Mouse (Mus musculus) intestine, embryonic 16.5 days (tissue): ENCODE data around the gene Hoxa6. TPM values are rescaled to one million over a fixed set of nuclear protein-coding genes. Genes with fewer than 3 reads are reported as not detected.

ENCODE experiments used
- ATAC-seq: fragments of 200-750 bp; cut with Nextera tagmentation; 2 replicates; pipeline ENCODE4 v1.8.0; 2017; ENCODE audit warnings: moderate TSS enrichment, moderate library complexity
- H3K27ac ChIP-seq: fragments of 300-500 bp; sonication (generic); 2 replicates; pipeline ENCODE4 v1.5.1; 2014; ENCODE audit warnings: mild to moderate bottlenecking, low read length
- H3K27me3 ChIP-seq: fragments of 300-500 bp; sonication (generic); replicated peaks from 2 replicates; pipeline ENCODE4 v1.6.1; 2014; ENCODE audit warnings: low read length, control low read depth, mixed read lengths; ENCODE audit not compliant: control insufficient read depth, insufficient read depth
- H3K36me3 ChIP-seq: fragments of 300-500 bp; sonication (generic); 2 replicates; pipeline ENCODE4 v1.6.1; 2014; ENCODE audit warnings: low read length, control low read depth; ENCODE audit not compliant: control insufficient read depth, insufficient read depth
- H3K4me1 ChIP-seq: fragments of 300-500 bp; sonication (generic); 2 replicates; pipeline ENCODE4 v1.6.1; 2014; ENCODE audit warnings: low read length, control low read depth, mixed read lengths; ENCODE audit not compliant: control insufficient read depth, insufficient read depth
- H3K4me2 ChIP-seq: fragments of 300-500 bp; sonication (generic); 2 replicates; pipeline ENCODE4 v1.6.1; 2014; ENCODE audit warnings: low read depth, low read length, control low read depth
- H3K4me3 ChIP-seq: fragments of 300-500 bp; sonication (generic); 2 replicates; pipeline ENCODE4 v1.5.1; 2014; ENCODE audit warnings: mild to moderate bottlenecking, low read length
- H3K9ac ChIP-seq: fragments of 300-500 bp; sonication (generic); 2 replicates; pipeline ENCODE4 v1.6.1; 2014; ENCODE audit warnings: low read depth, low read length
- H3K9me3 ChIP-seq: fragments of 300-500 bp; sonication (generic); 2 replicates; pipeline ENCODE4 v1.6.1; 2016; ENCODE audit warnings: low read length, control low read depth; ENCODE audit not compliant: control insufficient read depth
- WGBS: fragments of 180-500 bp; shearing (Covaris S2); extraction: QIAGEN DNeasy Blood & Tissue Kit; methylation state at CpG from one replicate; pipeline ENCODE4 v1.1.7; 2014; 5-methylcytosine and 5-hydroxymethylcytosine counted together
- polyA plus RNA-seq: library from polyadenylated mRNA; unstranded; fragments of >200 nt; fragmentation: Nextera tagmentation; extraction: Ambion mirVana; gene quantifications from 2 replicates; pipeline ENCODE4 v1.2.1, GENCODE M21; 2015

Hoxa6 gene
- polyA plus RNA-seq, 1 experiment from 2014 or later = 1.2 TPM

DNA sequence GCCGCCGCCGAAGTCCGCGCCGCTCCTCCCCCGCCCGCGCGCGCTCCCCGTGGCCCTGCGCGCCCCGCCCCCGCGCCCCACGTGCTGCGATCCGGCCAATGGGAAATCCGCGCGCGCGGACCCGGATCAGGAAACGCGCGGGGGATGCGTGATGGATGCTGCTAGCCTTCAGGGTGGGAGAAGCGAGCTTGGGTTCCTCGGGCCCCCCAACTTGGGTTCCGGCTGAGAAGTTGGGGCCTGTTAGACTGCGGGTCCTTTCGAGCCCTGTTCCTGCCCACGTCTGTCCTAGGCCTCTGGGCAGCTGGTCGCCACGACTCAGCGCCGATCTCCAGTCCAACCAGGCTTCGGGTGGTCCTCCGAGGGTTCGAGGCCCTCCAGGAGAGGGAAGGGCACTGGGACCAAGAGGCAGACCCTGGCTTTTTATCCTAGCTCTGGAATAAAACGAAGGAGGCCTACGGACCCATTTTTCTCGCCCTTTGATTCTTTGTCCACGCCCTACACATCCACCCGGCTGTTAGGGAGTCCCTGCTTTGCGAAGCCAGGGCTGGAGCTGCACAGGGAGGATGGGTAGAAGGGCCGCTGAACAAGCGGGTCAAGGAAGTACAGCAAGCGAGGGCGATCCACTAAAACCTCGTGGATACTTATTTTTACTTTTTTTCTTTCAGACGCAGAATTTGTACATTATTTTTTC lies 16.5 kb downstream of the Hoxa6 start:
- Histone ChIP-seq H3K36me3 (no peaks in the 10 kb centered on the region), H3K9me3 (no peaks in the 10 kb centered on the region), H3K4me1 (peaks cover 32% of the 10 kb centered on the region), H3K27ac (peak overlapping the region; percentile 89), H3K27me3 (no peaks in the 10 kb centered on the region; the same call in 1 of the 2 replicates), H3K4me3 (peak overlapping the region; percentile 70), H3K9ac (peak overlapping the region; percentile 73), H3K4me2 (peak overlapping the region; percentile 95)
- ATAC-seq = peak; percentile 71
- WGBS = 1% methylated on average over 43 of the region's 55 CpGs

DNA sequence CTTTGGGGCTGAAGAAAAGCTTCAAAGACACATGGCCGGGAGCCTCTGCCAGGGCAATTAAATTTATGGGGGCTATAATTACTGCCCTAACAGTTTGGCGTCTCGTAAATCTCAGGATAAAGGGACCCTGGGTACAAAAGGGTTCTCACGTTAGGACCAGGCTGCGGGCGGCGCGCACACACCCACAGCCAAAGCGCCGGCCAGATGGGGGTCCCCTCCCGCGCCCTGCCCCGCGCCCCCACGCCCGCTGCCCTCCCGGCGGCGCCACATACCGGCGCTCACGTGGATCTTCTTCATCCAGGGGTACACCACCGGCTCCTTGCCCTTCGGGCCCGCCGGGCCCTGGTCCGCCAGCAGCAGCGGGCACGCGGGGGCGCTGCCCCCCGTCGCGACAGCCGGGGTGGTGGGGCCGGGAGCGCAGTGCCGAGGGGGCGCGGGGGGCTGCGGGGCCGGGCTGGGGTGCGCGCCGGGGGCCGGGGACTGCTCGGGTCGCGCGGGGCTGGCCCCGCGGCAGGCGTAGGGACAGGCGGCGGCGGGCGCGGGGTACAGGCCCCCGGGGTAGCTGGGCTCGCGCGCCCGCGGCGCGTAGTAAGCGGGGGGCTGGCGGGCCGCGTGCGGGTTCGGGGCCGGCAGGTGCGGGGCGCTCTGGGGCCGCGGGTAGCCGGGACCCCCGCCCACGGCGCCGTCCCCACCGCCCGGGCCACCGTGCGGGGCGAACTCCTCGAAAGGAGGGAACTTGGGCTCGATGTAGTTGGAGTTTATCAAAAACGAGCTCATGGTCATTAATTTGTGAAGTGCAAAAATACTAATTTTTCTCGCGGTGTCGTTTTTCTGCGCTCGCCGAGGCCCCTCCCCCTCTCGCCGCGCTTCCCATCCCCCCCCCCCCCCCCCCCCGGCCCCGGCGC lies 17.4 kb downstream of the Hoxa6 start, which contains the start of gene Hoxa4:
TSS of gene Hoxa4 (minus strand) at position 848 of the 905 bp plus-strand sequence.
- Histone ChIP-seq H3K36me3 (no peaks in the 10 kb centered on the region), H3K27me3 (no peaks in the 10 kb centered on the region; the same call in 1 of the 2 replicates), H3K4me2 (peak within 1 kb of the TSS; percentile 95), H3K4me1 (peaks cover 36% of the 10 kb centered on the region), H3K9me3 (no peaks in the 10 kb centered on the region), H3K9ac (peak within 1 kb of the TSS; percentile 89), H3K4me3 (peak within 1 kb of the TSS; percentile 70), H3K27ac (peak within 1 kb of the TSS; percentile 93)
- peak; percentile 49 for ATAC-seq
- WGBS = under 1% methylated on average over 76 of the region's 102 CpGs

DNA sequence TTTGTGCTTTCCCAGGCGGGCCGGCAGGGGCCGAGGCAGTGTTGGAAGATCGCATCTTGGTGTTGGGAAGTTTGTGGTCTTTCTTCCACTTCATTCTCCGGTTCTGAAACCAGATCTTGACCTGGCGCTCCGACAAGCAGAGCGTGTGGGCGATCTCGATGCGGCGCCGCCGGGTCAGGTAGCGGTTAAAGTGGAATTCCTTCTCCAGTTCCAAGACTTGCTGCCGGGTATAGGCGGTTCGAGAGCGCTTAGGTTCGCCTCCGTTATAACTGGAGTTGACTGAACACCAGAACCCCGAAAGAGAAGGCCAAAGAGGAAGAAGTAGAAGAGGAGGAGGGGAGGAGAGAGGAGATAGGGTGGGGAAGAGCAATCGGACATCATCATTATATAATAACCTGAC lies 18.1 kb downstream of the Hoxa6 start:
- H3K9ac ChIP-seq = peak overlapping the region; percentile 89
- peak overlapping the region; percentile 93 for H3K27ac ChIP-seq
- 9% methylated on average over 23 of the region's 23 CpGs for WGBS
- no peaks in the 10 kb centered on the region for H3K9me3 ChIP-seq
- peak overlapping the region; percentile 70 for H3K4me3 ChIP-seq
- H3K36me3 ChIP-seq = no peaks in the 10 kb centered on the region
- H3K4me1 ChIP-seq = peaks cover 40% of the 10 kb centered on the region
- peak overlapping the region; percentile 95 for H3K4me2 ChIP-seq
- ATAC-seq = 0 out of 2 replicates have a peak, but pooled peaks have one; percentile 2
- no peaks in the 10 kb centered on the region for H3K27me3 ChIP-seq

DNA sequence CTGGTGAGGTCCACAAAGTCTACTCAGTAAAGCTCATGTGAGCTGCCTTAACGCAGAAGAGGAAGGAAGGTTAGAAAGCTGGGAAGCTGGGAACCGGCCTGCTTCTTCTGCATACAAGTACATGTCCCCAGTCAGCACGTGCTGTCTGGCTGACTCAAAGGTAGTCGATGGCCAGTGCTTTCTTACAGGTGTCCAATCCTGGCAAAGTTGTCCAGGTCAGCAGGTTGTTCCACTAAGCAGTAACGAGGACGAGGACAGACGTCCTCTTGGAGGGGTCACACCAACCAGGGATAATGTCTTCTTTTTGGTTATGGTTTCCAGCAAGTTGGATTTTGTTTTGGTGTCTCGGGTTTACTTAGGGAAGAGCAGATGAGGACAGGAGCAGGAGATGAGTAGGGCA lies 18.6 kb downstream of the Hoxa6 start:
- WGBS = 33% methylated on average over 8 of the region's 8 CpGs
- peak overlapping the region; percentile 70 for H3K4me3 ChIP-seq

DNA sequence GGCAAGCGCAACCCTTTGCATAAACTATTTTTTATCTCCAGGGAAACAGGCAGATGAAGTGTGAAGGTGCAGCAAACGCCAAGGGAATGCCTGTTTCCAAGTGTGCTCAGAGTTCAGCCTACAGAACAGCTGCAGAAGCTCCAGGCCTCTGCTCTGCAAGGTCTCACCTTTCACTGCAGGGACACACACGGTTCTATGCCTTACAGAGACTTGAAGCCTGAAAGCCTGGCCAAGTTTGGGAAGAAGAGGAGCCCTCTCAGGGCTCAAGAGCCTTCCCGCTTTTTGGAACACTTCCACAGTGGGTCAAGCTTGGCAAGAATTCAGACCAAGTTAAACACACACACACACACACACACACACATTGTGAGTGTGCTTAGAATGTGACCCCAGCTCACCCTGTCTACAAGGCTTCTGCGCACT lies 19.3 kb downstream of the Hoxa6 start:
- H3K27me3 ChIP-seq = no peaks in the 10 kb centered on the region
- peak overlapping the region; percentile 25; the same call in 1 of the 2 replicates for H3K9ac ChIP-seq
- no peaks in the 10 kb centered on the region for H3K36me3 ChIP-seq
- no peaks in the 10 kb centered on the region for H3K9me3 ChIP-seq
- no peak for ATAC-seq
- H3K4me1 ChIP-seq = peaks cover 41% of the 10 kb centered on the region
- H3K27ac ChIP-seq = peak overlapping the region; percentile 93
- H3K4me2 ChIP-seq = peak overlapping the region; percentile 16; the same call in 1 of the 2 replicates
- WGBS = 36% methylated on average over 5 of the region's 5 CpGs
- H3K4me3 ChIP-seq = peak overlapping the region; percentile 0; the same call in 1 of the 2 replicates

More for the DNA sequence above, 18.6 kb downstream of the Hoxa6 start:
- no peaks in the 10 kb centered on the region for H3K36me3 ChIP-seq
- H3K9ac ChIP-seq = peak overlapping the region; percentile 89
- ATAC-seq = no peak
- H3K4me2 ChIP-seq = peak overlapping the region; percentile 95
- H3K27me3 ChIP-seq = no peaks in the 10 kb centered on the region
- H3K4me1 ChIP-seq = peaks cover 41% of the 10 kb centered on the region
- no peaks in the 10 kb centered on the region for H3K9me3 ChIP-seq
- peak overlapping the region; percentile 93 for H3K27ac ChIP-seq

DNA sequence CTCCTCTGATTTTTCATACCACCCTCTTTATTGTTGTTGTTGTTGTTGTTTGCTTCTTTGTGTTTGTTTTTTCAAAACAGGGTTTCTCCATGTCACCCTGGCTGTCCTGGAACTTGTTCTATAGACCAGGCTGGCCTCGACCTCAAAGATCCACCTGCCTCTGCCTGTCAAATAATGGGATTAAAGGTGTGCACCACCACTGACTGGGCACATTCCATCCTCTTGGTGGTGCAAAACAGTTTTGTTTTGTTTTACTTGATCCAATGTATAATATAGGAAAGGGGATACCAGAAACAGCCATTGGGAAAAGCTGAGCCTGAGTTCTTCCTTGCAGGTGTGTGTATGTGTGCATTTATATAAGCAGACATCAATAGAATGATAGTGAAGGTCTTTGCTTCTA lies 22.0 kb downstream of the Hoxa6 start:
- H3K4me2 ChIP-seq = no peak overlapping the region
- 55% methylated on average over 1 of the region's 1 CpGs for WGBS
- H3K36me3 ChIP-seq = no peaks in the 10 kb centered on the region
- no peak overlapping the region for H3K4me3 ChIP-seq
- no peak for ATAC-seq
- no peak overlapping the region for H3K27ac ChIP-seq
- H3K4me1 ChIP-seq = peaks cover 51% of the 10 kb centered on the region
- H3K27me3 ChIP-seq = peaks cover 2% of the 10 kb centered on the region; the same call in 1 of the 2 replicates
- no peak overlapping the region for H3K9ac ChIP-seq
- H3K9me3 ChIP-seq = no peaks in the 10 kb centered on the region

DNA sequence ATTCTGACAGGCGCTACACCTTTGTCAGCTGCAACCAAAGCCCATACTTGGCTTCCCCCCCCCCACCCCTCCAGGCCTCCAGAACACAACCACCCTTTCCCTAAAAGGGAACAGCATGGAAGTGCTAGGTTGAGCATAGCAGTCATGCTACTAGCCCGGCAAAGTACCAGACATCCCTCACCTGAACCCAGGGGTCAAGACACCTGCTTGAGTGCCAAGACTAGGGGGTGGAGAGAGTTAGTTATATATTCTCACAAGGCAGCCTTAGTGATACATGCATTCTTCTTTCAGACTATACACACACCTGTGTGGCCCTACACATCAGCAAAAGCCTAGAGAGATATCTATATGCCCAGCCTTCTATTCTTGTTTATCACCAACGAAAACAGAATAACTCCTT lies 22.7 kb downstream of the Hoxa6 start:
- Histone ChIP-seq H3K9me3 (no peaks in the 10 kb centered on the region), H3K4me3 (no peak overlapping the region), H3K27ac (no peak overlapping the region; the same call in 1 of the 2 replicates), H3K4me1 (peaks cover 57% of the 10 kb centered on the region), H3K27me3 (peaks cover 6% of the 10 kb centered on the region), H3K9ac (peak overlapping the region; percentile 41; the same call in 1 of the 2 replicates), H3K4me2 (peak overlapping the region; percentile 44; the same call in 1 of the 2 replicates), H3K36me3 (no peaks in the 10 kb centered on the region)
- ATAC-seq = no peak
- 40% methylated on average over 3 of the region's 3 CpGs for WGBS

DNA sequence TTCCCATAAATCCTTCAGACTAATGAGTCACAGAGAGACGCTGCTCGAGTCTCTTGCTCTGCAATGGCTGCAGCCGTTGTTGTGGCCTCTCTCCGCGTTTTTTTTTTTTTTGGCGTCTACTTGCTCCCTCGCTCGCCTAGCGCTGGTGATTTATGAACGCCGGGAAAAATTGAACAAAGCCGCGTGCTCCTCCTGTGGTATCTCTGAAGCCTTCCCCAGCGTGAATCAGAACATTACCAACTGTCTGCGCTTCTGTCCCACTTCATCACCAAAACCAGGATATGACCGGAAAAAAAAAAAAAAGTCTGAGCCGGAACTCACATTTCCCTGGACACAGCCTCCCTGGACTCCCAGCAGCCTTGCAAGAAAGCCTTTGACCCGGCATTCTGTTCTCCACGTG lies 23.3 kb downstream of the Hoxa6 start:
- peak overlapping the region; percentile 41 for H3K9ac ChIP-seq
- H3K9me3 ChIP-seq = no peaks in the 10 kb centered on the region

DNA sequence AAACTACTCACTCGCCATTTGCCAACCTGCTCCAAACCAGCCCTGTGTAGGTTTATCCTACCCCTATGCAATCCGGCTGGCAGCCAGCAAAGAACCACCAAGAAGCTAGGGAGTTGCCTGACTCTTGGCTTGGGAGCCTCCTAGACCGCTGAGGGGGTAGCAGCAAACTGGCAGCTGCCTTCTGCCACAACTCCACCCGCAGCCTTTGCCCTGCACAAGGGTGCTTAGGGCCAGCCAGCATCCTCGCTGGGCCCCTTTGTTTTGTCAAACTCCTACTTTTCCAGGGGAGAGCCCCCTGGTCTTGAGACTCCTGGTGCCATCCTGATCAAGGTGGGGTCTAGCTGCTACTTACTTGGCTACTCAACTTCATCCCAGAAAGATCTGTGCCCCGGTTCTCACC lies 23.9 kb downstream of the Hoxa6 start:
- Histone ChIP-seq H3K27me3 (peaks cover 6% of the 10 kb centered on the region), H3K9ac (no peak overlapping the region), H3K27ac (peak overlapping the region; percentile 86), H3K4me3 (no peak overlapping the region), H3K9me3 (no peaks in the 10 kb centered on the region), H3K4me2 (peak overlapping the region; percentile 44), H3K4me1 (peaks cover 54% of the 10 kb centered on the region), H3K36me3 (no peaks in the 10 kb centered on the region)
- no peak for ATAC-seq
- 39% methylated on average over 6 of the region's 6 CpGs for WGBS

More for the DNA sequence above, 23.3 kb downstream of the Hoxa6 start:
- peak overlapping the region; percentile 44 for H3K4me2 ChIP-seq
- H3K4me1 ChIP-seq = peaks cover 59% of the 10 kb centered on the region
- H3K4me3 ChIP-seq = peak overlapping the region; percentile 20
- 7% methylated on average over 19 of the region's 19 CpGs for WGBS
- peaks cover 6% of the 10 kb centered on the region for H3K27me3 ChIP-seq
- H3K27ac ChIP-seq = peak overlapping the region; percentile 86; the same call in 1 of the 2 replicates
- ATAC-seq = no peak
- no peaks in the 10 kb centered on the region for H3K36me3 ChIP-seq
